Mouse (Mus musculus): ENCODE measurements at regions not wholly inside any gene's neighbourhood (a gene's known extent, or its start where the extent isn't known, plus 50 kb on each side); places are given as distances from the start of the nearest gene placed in this dataset.
A peak's percentile ranks its signal among the peaks of the same experiment; 100 is the strongest.

DNA sequence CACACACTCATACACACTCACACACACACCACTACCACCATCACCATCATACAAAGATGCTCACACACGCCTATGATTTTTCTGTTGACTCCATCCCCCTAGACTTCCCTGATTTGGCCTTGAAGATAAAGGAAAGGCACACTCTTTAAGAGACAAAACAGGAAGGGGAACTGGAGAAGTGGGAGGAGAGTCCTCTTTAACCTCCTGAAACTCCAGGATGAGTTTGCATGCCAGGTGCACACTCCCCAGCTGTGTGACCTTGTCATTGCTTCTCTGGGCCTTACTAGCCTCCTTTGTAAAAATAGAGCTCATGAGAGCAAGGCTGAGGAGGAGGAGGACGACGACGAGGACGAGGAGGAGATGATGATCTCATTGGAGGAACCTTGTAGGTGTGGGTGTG lies 212.8 kb downstream of the Ly86 start:
- 89% methylated on average over 5 of the region's 5 CpGs for WGBS

DNA sequence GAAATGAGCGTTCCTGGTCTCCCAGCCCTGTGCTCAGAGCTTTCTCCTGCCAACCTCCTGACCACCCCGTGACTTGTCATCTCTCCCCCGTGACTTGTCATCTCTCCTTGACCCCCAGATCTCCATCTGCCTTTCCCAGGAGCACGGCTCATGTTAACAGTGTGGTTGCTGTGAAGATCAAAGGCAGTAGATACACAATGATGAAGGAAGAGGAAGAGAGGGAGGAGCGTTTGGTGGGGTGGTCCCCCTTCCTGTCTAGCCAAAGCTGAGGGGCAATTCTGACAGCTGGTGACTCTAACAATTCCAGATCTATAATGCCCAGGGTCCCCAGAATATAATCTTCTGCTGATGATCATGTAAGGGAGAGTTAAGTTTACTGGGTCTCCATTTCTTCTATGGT lies 214.0 kb downstream of the Ly86 start:
- no peak overlapping the region for H3K9ac ChIP-seq
- no peak for ATAC-seq (ENCODE audit: insufficient number of reproducible peaks, insufficient read depth, low FRiP score, low TSS enrichment, low read depth)
- H3K4me1 ChIP-seq, result peaks cover 38% of the 10 kb centered on the region
- WGBS, result 55% methylated on average over 5 of the region's 5 CpGs
- H3K9me3 ChIP-seq, result no peaks in the 10 kb centered on the region
- H3K4me3 ChIP-seq, result no peak overlapping the region
- no peaks in the 10 kb centered on the region for H3K27me3 ChIP-seq
- H3K27ac ChIP-seq, result no peak overlapping the region
- H3K4me2 ChIP-seq, result no peak overlapping the region
- H3K36me3 ChIP-seq, result no peaks in the 10 kb centered on the region

More for the DNA sequence above, 212.8 kb downstream of the Ly86 start:
- Histone ChIP-seq H3K27ac (no peak overlapping the region), H3K36me3 (no peaks in the 10 kb centered on the region), H3K27me3 (no peaks in the 10 kb centered on the region), H3K9ac (no peak overlapping the region), H3K4me3 (no peak overlapping the region), H3K4me1 (peaks cover 34% of the 10 kb centered on the region), H3K9me3 (no peaks in the 10 kb centered on the region), H3K4me2 (no peak overlapping the region)
- no peak for ATAC-seq (ENCODE audit: insufficient number of reproducible peaks, insufficient read depth, low FRiP score, low TSS enrichment, low read depth)

DNA sequence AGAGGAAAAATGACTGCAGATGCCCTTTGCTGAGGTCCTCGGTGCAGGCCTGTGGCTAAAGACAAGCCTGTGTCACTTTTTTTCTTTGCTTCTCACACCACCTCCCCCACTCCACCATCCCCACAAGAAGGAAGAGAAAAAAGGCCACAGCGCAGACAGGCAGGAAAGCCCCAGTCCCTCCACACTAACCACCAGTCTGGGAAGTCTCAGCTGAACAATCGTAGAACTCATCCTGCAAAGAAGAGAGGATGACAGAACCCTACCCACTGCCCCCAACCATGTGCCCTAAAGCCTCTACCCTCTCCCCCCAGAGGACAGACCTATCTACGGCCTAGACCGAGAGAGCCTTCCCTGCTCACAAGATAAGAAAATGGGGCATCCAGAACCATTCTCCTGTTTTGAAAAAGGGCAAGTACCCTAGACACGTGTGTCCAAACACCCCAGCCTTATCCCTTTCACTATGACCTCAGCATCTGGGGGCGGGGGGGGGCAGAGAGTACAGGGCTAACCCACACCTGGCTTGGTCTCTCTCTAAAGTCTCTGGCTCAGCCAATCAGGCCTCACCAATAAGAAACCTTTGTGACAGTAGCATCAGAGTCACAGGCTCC lies 214.8 kb downstream of the Ly86 start:
- 65% methylated on average over 7 of the region's 7 CpGs for WGBS
- H3K4me2 ChIP-seq, result no peak overlapping the region

DNA sequence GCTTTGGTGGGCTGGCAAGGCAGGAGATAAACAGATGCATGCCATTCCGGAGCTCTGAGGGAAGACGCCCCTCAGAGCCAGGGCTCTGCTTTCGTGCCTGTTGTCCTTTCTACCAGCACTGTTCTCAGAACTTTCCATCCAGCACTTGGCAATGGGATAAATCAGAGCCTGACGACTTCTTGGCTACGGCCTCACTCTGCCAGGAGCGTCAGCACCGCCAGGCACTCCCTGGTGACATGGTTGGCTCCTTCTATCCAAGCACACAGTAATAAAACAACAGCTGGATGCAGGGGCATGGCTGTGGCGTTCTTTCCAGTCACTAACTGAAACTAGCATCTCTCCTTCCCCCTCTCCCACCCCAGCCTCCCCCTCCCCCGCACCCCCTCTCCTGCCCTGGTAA lies 215.4 kb downstream of the Ly86 start:
- no peak overlapping the region for H3K4me3 ChIP-seq
- peaks cover 38% of the 10 kb centered on the region for H3K4me1 ChIP-seq
- H3K36me3 ChIP-seq, result no peaks in the 10 kb centered on the region
- H3K4me2 ChIP-seq, result no peak overlapping the region
- H3K27ac ChIP-seq, result no peak overlapping the region
- WGBS, result 40% methylated on average over 9 of the region's 9 CpGs
- no peak for ATAC-seq (ENCODE audit: insufficient number of reproducible peaks, insufficient read depth, low FRiP score, low TSS enrichment, low read depth)
- H3K27me3 ChIP-seq, result no peaks in the 10 kb centered on the region
- H3K9me3 ChIP-seq, result no peaks in the 10 kb centered on the region
- no peak overlapping the region for H3K9ac ChIP-seq

More for the DNA sequence above, 214.8 kb downstream of the Ly86 start:
- Histone ChIP-seq H3K9me3 (no peaks in the 10 kb centered on the region), H3K27ac (no peak overlapping the region), H3K4me1 (peaks cover 38% of the 10 kb centered on the region), H3K36me3 (no peaks in the 10 kb centered on the region), H3K4me3 (no peak overlapping the region), H3K27me3 (no peaks in the 10 kb centered on the region), H3K9ac (no peak overlapping the region)
- no peak for ATAC-seq (ENCODE audit: insufficient number of reproducible peaks, insufficient read depth, low FRiP score, low TSS enrichment, low read depth)

DNA sequence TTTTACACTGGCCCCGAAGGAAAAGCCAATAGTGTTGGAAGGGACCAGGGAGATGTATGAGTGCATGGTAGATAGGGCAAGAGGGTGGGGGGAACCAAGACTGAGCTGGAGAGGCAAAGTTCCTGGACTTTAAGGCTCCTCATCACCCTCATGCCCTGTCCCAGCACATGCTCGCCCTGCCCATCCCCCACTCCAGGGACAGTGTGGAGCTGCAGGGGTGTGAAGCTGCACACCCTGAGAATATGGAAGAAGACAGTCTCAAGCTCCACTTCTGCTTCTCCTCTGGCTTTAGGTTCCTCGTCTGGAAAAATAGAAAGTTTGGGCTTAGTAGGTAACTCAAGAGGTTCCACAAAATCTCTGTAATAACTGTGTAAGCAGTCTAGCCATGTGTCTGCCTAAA lies 215.8 kb downstream of the Ly86 start:
- Histone ChIP-seq H3K4me1 (peaks cover 38% of the 10 kb centered on the region), H3K36me3 (no peaks in the 10 kb centered on the region), H3K4me3 (no peak overlapping the region), H3K9me3 (no peaks in the 10 kb centered on the region), H3K27me3 (no peaks in the 10 kb centered on the region), H3K27ac (peak overlapping the region; percentile 60; the same call in 1 of the 2 replicates), H3K9ac (no peak overlapping the region), H3K4me2 (no peak overlapping the region)
- WGBS, result 39% methylated on average over 3 of the region's 3 CpGs
- 0 out of 2 replicates have a peak, but pooled peaks have one; percentile 26 for ATAC-seq (ENCODE audit: insufficient number of reproducible peaks, insufficient read depth, low FRiP score, low TSS enrichment, low read depth)

- H3K36me3 ChIP-seq, result no peaks in the 10 kb centered on the region
- H3K9ac ChIP-seq, result no peak overlapping the region
- H3K4me3 ChIP-seq, result no peak overlapping the region
- H3K9me3 ChIP-seq, result no peaks in the 10 kb centered on the region
- H3K4me1 ChIP-seq, result peaks cover 38% of the 10 kb centered on the region
- 33% methylated on average over 2 of the region's 2 CpGs for WGBS
- H3K4me2 ChIP-seq, result no peak overlapping the region
- H3K27ac ChIP-seq, result peak overlapping the region; percentile 60
- H3K27me3 ChIP-seq, result no peaks in the 10 kb centered on the region
- ATAC-seq (ENCODE audit: insufficient number of reproducible peaks, insufficient read depth, low FRiP score, low TSS enrichment, low read depth), result 0 out of 2 replicates have a peak, but pooled peaks have one; percentile 22
Observed at GRCm38 (mm10) chr13:37561437-37561836, 216.4 kb downstream of the Ly86 start.

DNA sequence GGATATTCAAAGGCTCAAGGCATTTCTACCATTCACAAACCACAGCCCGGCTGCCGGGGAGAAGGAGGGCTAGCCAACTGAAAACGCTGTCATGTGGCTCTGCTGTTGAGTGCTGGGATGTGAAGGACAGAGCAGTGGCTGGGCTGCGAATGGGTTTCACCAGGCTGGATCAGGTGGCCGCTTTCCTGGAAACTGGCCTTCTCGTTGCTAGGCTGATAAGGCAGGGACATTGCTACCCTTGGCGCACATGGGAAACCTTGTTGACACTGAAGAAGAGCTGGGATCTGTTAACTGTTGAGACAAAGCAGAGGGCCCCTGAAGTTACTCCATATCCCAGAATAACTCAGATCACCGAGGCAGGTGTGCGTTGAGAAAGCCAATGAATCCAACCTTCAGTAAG lies 216.1 kb upstream of the Rreb1 start:
- WGBS, result 56% methylated on average over 9 of the region's 9 CpGs
- H3K4me1 ChIP-seq, result peaks cover 38% of the 10 kb centered on the region
- no peaks in the 10 kb centered on the region for H3K27me3 ChIP-seq
- H3K4me3 ChIP-seq, result no peak overlapping the region
- no peaks in the 10 kb centered on the region for H3K36me3 ChIP-seq
- H3K9me3 ChIP-seq, result no peaks in the 10 kb centered on the region
- H3K27ac ChIP-seq, result peak overlapping the region; percentile 60; the same call in 1 of the 2 replicates
- ATAC-seq (ENCODE audit: insufficient number of reproducible peaks, insufficient read depth, low FRiP score, low TSS enrichment, low read depth), result no peak
- H3K9ac ChIP-seq, result no peak overlapping the region
- no peak overlapping the region for H3K4me2 ChIP-seq

DNA sequence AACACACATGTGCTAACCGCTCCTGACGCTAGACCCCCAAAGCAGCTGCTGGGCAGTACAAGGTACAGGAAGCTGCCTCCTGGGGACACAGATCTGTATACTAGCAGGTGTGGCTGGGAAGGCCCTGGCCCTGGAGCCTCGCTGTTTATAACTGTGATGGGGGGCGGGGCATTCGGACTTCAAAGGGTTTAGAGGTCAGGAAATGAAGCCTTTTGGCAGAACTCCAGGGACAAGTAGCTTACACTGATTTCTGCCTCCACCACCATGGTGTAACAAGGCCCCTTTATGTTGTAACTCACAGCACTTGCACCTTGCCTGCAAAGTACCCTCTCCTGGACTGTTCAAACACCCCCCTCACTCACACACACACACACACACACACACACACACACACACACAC lies 215.5 kb upstream of the Rreb1 start:
- ATAC-seq (ENCODE audit: insufficient number of reproducible peaks, insufficient read depth, low FRiP score, low TSS enrichment, low read depth), result no peak
- Histone ChIP-seq H3K27ac (no peak overlapping the region), H3K4me3 (no peak overlapping the region), H3K9ac (no peak overlapping the region), H3K27me3 (no peaks in the 10 kb centered on the region), H3K36me3 (no peaks in the 10 kb centered on the region), H3K9me3 (no peaks in the 10 kb centered on the region), H3K4me2 (no peak overlapping the region), H3K4me1 (peaks cover 38% of the 10 kb centered on the region)
- WGBS, result 26% methylated on average over 5 of the region's 5 CpGs

- Histone ChIP-seq H3K27me3 (no peaks in the 10 kb centered on the region), H3K4me2 (no peak overlapping the region), H3K4me3 (no peak overlapping the region), H3K9me3 (no peaks in the 10 kb centered on the region), H3K36me3 (no peaks in the 10 kb centered on the region), H3K27ac (no peak overlapping the region), H3K4me1 (no peaks in the 10 kb centered on the region), H3K9ac (no peak overlapping the region)
- WGBS, result 64% methylated on average over 3 of the region's 3 CpGs
- no peak for ATAC-seq (ENCODE audit: insufficient number of reproducible peaks, insufficient read depth, low FRiP score, low TSS enrichment, low read depth)
Observed at GRCm38 (mm10) chr13:37569051-37569450, 209.1 kb upstream of the Rreb1 start.

- no peaks in the 10 kb centered on the region for H3K9me3 ChIP-seq
- no peak for ATAC-seq (ENCODE audit: insufficient number of reproducible peaks, insufficient read depth, low FRiP score, low TSS enrichment, low read depth)
- no peaks in the 10 kb centered on the region for H3K4me1 ChIP-seq
- no peak overlapping the region for H3K9ac ChIP-seq
- 89% methylated on average over 3 of the region's 3 CpGs for WGBS
- H3K27me3 ChIP-seq, result no peaks in the 10 kb centered on the region
- H3K4me3 ChIP-seq, result no peak overlapping the region
- H3K36me3 ChIP-seq, result no peaks in the 10 kb centered on the region
- no peak overlapping the region for H3K27ac ChIP-seq
- H3K4me2 ChIP-seq, result no peak overlapping the region
Observed at GRCm38 (mm10) chr13:37569486-37569885, 208.7 kb upstream of the Rreb1 start.

DNA sequence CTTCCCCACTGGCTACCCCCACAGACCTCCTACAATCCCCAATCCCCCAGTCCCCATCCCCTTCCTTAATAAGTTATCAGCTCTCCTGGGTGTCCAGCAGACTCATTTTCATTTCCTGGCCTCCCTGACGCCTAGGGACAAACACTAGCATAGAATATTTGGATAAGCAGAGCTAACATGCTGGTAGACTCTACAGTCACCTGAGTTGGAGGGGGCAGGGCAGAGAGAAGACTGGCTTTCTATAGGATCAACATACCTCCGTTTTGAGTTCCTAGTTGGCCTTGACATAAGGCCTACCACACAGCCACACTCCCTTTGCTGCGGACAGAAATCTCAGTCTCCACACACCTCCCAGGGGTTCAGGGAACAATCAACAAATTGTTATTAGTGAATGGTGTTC lies 205.2 kb upstream of the Rreb1 start:
- Histone ChIP-seq H3K27me3 (no peaks in the 10 kb centered on the region), H3K4me2 (no peak overlapping the region), H3K9me3 (no peaks in the 10 kb centered on the region), H3K36me3 (no peaks in the 10 kb centered on the region), H3K27ac (no peak overlapping the region), H3K4me3 (no peak overlapping the region), H3K9ac (no peak overlapping the region), H3K4me1 (no peaks in the 10 kb centered on the region)
- WGBS, result 61% methylated on average over 3 of the region's 3 CpGs
- no peak for ATAC-seq (ENCODE audit: insufficient number of reproducible peaks, insufficient read depth, low FRiP score, low TSS enrichment, low read depth)

DNA sequence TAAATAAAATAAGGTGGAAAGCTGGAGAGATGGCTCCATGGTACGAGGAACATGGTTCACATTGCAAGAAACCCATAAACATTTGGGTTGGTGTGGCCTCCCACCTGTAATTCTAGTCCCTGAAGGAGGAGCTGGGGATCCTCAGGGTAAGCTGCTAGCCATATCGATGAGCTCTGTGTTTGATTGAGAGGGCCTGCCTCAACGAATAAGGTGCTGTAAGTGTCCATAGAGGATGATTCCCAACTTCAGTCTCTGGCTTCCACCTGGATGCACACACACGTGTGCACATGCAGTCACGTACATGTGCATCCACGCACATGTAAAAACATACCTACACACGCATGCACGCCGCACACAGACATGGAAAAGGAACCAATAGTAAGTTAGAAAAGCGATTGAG lies 199.0 kb upstream of the Rreb1 start:
- no peak overlapping the region for H3K4me3 ChIP-seq
- H3K27ac ChIP-seq, result no peak overlapping the region
- no peak overlapping the region for H3K9ac ChIP-seq
- WGBS, result 85% methylated on average over 10 of the region's 10 CpGs
- no peak overlapping the region for H3K4me2 ChIP-seq
- H3K36me3 ChIP-seq, result no peaks in the 10 kb centered on the region
- ATAC-seq (ENCODE audit: insufficient number of reproducible peaks, insufficient read depth, low FRiP score, low TSS enrichment, low read depth), result no peak
- H3K27me3 ChIP-seq, result no peaks in the 10 kb centered on the region
- H3K9me3 ChIP-seq, result no peaks in the 10 kb centered on the region
- peaks cover 8% of the 10 kb centered on the region for H3K4me1 ChIP-seq
